Mouse (Mus musculus): ENCODE measurements around the gene Brd2. TPM values are rescaled to one million over a fixed set of nuclear protein-coding genes. Genes with fewer than 3 reads are reported as not detected.

The Brd2 gene
- total RNA-seq (2014; fragmentation: Nextera tagmentation) (336 and 447 TPM in 2 replicates), total RNA-seq (2017) (214 and 244 TPM in 2 replicates), polyA plus RNA-seq (2012) (198 and 298 TPM in 2 replicates)

- TF ChIP-seq CTCF (IDR thresholded peaks at IDR 0.05; ENCODE audit: low read depth, low read length): no peak
- TF ChIP-seq TAL1 (conservative IDR thresholded peaks at IDR 0.05; ENCODE audit: low read depth, low read length): no peak
- no peak for TF ChIP-seq GATA2 (IDR thresholded peaks at IDR 0.05; ENCODE audit: borderline replicate concordance, low read depth, low read length)
- no peak; the same call in 1 of the 2 replicates for TF ChIP-seq POLR2AphosphoS5 (IDR thresholded peaks at IDR 0.05; ENCODE audit: insufficient replicate concordance, low read depth, low read length)
- no peak for TF ChIP-seq GATA1 (IDR thresholded peaks at IDR 0.05; ENCODE audit: borderline replicate concordance, low read length)
- ATAC-seq (ENCODE audit: extremely low read depth, insufficient number of reproducible peaks, low FRiP score, poor library complexity, severe bottlenecking): peak; percentile 22; the same call in 1 of the 2 replicates
- peak within 1 kb of the TSS; percentile 99 for H3K4me3 ChIP-seq (ENCODE audit: low read depth, low read length)
- H3K36me3 ChIP-seq (replicated peaks): peaks cover 58% of the 10 kb centered on the region
- H3K4me1 ChIP-seq (ENCODE audit: insufficient read depth, low read depth, low read length): peaks cover 42% of the 10 kb centered on the region
- DNase-seq (ENCODE audit: low spot score): peak; percentile 93
- no peaks in the 10 kb centered on the region for H3K9me3 ChIP-seq (replicated peaks)
- no peaks in the 10 kb centered on the region for H3K27me3 ChIP-seq (ENCODE audit: insufficient read depth, low read length)
These were observed at the start of gene Brd2 for GRCm38 (mm10) chr17:34122188-34122984. Gene Brd2 (minus strand): TSS chr17:34122634.

- peak; percentile 79 for TF ChIP-seq CTCF (IDR thresholded peaks at IDR 0.05; ENCODE audit: low read depth, low read length)
- TF ChIP-seq TAL1 (conservative IDR thresholded peaks at IDR 0.05; ENCODE audit: low read depth, low read length): no peak
- TF ChIP-seq POLR2AphosphoS5 (IDR thresholded peaks at IDR 0.05; ENCODE audit: insufficient replicate concordance, low read depth, low read length): no peak
- no peak for TF ChIP-seq GATA2 (IDR thresholded peaks at IDR 0.05; ENCODE audit: borderline replicate concordance, low read depth, low read length)
- TF ChIP-seq GATA1 (IDR thresholded peaks at IDR 0.05; ENCODE audit: borderline replicate concordance, low read length): no peak
- Histone ChIP-seq H3K9me3 (replicated peaks) (peaks cover 7% of the 10 kb centered on the region), H3K4me3 (ENCODE audit: low read depth, low read length) (no peak overlapping the region), H3K36me3 (replicated peaks) (no peaks in the 10 kb centered on the region), H3K4me1 (ENCODE audit: insufficient read depth, low read depth, low read length) (no peaks in the 10 kb centered on the region), H3K27me3 (ENCODE audit: insufficient read depth, low read length) (peaks cover 2% of the 10 kb centered on the region; the same call in 1 of the 2 replicates)
- DNase-seq (ENCODE audit: low spot score): no peak
- no peak for ATAC-seq (ENCODE audit: extremely low read depth, insufficient number of reproducible peaks, low FRiP score, poor library complexity, severe bottlenecking)
These were observed 48.6 kb upstream of the Brd2 start for GRCm38 (mm10) chr17:34170877-34171498.

GRCm38 (mm10) chr17:34170487-34170876, 48.0 kb upstream of the Brd2 start:
- H3K36me3 ChIP-seq (replicated peaks): no peaks in the 10 kb centered on the region
- H3K27me3 ChIP-seq (ENCODE audit: insufficient read depth, low read length): peaks cover 3% of the 10 kb centered on the region; the same call in 1 of the 2 replicates
- TF ChIP-seq GATA1 (IDR thresholded peaks at IDR 0.05; ENCODE audit: borderline replicate concordance, low read length) (no peak), POLR2AphosphoS5 (IDR thresholded peaks at IDR 0.05; ENCODE audit: insufficient replicate concordance, low read depth, low read length) (no peak), CTCF (IDR thresholded peaks at IDR 0.05; ENCODE audit: low read depth, low read length) (no peak), GATA2 (IDR thresholded peaks at IDR 0.05; ENCODE audit: borderline replicate concordance, low read depth, low read length) (no peak), TAL1 (conservative IDR thresholded peaks at IDR 0.05; ENCODE audit: low read depth, low read length) (no peak)
- DNase-seq (ENCODE audit: low spot score): no peak
- no peak for ATAC-seq (ENCODE audit: extremely low read depth, insufficient number of reproducible peaks, low FRiP score, poor library complexity, severe bottlenecking)
- H3K9me3 ChIP-seq (replicated peaks): peaks cover 7% of the 10 kb centered on the region
- no peak overlapping the region for H3K4me3 ChIP-seq (ENCODE audit: low read depth, low read length)
- no peaks in the 10 kb centered on the region for H3K4me1 ChIP-seq (ENCODE audit: insufficient read depth, low read depth, low read length)

GRCm38 (mm10) chr17:34169279-34169678, 46.8 kb upstream of the Brd2 start:
- Histone ChIP-seq H3K36me3 (replicated peaks) (no peaks in the 10 kb centered on the region), H3K4me1 (ENCODE audit: insufficient read depth, low read depth, low read length) (no peaks in the 10 kb centered on the region), H3K9me3 (replicated peaks) (peaks cover 7% of the 10 kb centered on the region), H3K4me3 (ENCODE audit: low read depth, low read length) (no peak overlapping the region), H3K27me3 (ENCODE audit: insufficient read depth, low read length) (peaks cover 12% of the 10 kb centered on the region)
- no peak for DNase-seq (ENCODE audit: low spot score)
- ATAC-seq (ENCODE audit: extremely low read depth, insufficient number of reproducible peaks, low FRiP score, poor library complexity, severe bottlenecking): no peak
- no peak for TF ChIP-seq TAL1 (conservative IDR thresholded peaks at IDR 0.05; ENCODE audit: low read depth, low read length)
- no peak for TF ChIP-seq CTCF (IDR thresholded peaks at IDR 0.05; ENCODE audit: low read depth, low read length)
- TF ChIP-seq GATA2 (IDR thresholded peaks at IDR 0.05; ENCODE audit: borderline replicate concordance, low read depth, low read length): no peak

GRCm38 (mm10) chr17:34165033-34165730, 42.7 kb upstream of the Brd2 start:
- DNase-seq (ENCODE audit: low spot score): no peak
- ATAC-seq (ENCODE audit: extremely low read depth, insufficient number of reproducible peaks, low FRiP score, poor library complexity, severe bottlenecking): no peak
- TF ChIP-seq GATA2 (IDR thresholded peaks at IDR 0.05; ENCODE audit: borderline replicate concordance, low read depth, low read length): no peak
- TF ChIP-seq POLR2AphosphoS5 (IDR thresholded peaks at IDR 0.05; ENCODE audit: insufficient replicate concordance, low read depth, low read length): no peak
- no peak for TF ChIP-seq CTCF (IDR thresholded peaks at IDR 0.05; ENCODE audit: low read depth, low read length)
- no peak for TF ChIP-seq GATA1 (IDR thresholded peaks at IDR 0.05; ENCODE audit: borderline replicate concordance, low read length)
- TF ChIP-seq TAL1 (conservative IDR thresholded peaks at IDR 0.05; ENCODE audit: low read depth, low read length): no peak
- Histone ChIP-seq H3K36me3 (replicated peaks) (no peaks in the 10 kb centered on the region), H3K4me1 (ENCODE audit: insufficient read depth, low read depth, low read length) (no peaks in the 10 kb centered on the region), H3K9me3 (replicated peaks) (no peaks in the 10 kb centered on the region), H3K4me3 (ENCODE audit: low read depth, low read length) (no peak overlapping the region), H3K27me3 (ENCODE audit: insufficient read depth, low read length) (peaks cover 28% of the 10 kb centered on the region)

Data from G1E (cell line).